Mouse (Mus musculus) heart, embryonic 12.5 days (tissue): Measurements from ENCODE around the gene Ubxn1. TPM values are rescaled to one million over a fixed set of nuclear protein-coding genes. Genes with fewer than 3 reads are reported as not detected.

ENCODE experiments used
- ATAC-seq: fragments of 200-750 bp; cut with Nextera tagmentation; 2 replicates; pipeline ENCODE4 v1.8.0; 2017; ENCODE audit warnings: moderate TSS enrichment, moderate library complexity; ENCODE audit not compliant: insufficient number of reproducible peaks, low FRiP score
- H3K27ac ChIP-seq: fragments of 300-500 bp; sonication (generic); 2 replicates; pipeline ENCODE4 v1.5.1; 2016; ENCODE audit warnings: mild to moderate bottlenecking, moderate library complexity; ENCODE audit not compliant: poor library complexity, severe bottlenecking
- H3K27me3 ChIP-seq: fragments of 300-500 bp; sonication (generic); replicated peaks from 2 replicates; pipeline ENCODE4 v1.6.1; 2016; ENCODE audit warnings: mild to moderate bottlenecking, moderate library complexity
- H3K36me3 ChIP-seq: fragments of 300-500 bp; sonication (generic); 2 replicates; pipeline ENCODE4 v1.6.1; 2016; ENCODE audit warnings: mild to moderate bottlenecking, moderate library complexity
- H3K4me1 ChIP-seq: fragments of 300-500 bp; sonication (generic); replicated peaks from 2 replicates; pipeline ENCODE4 v1.6.1; 2016; ENCODE audit warnings: mild to moderate bottlenecking
- H3K4me2 ChIP-seq: fragments of 300-500 bp; sonication (generic); 2 replicates; pipeline ENCODE4 v1.6.1; 2016; ENCODE audit warnings: mild to moderate bottlenecking, moderate library complexity
- H3K4me3 ChIP-seq: fragments of 300-500 bp; sonication (generic); 2 replicates; pipeline ENCODE4 v1.5.1; 2016; ENCODE audit warnings: mild to moderate bottlenecking
- H3K9ac ChIP-seq: fragments of 300-500 bp; sonication (generic); 2 replicates; pipeline ENCODE4 v1.6.1; 2016; ENCODE audit warnings: mild to moderate bottlenecking, moderate library complexity
- H3K9me3 ChIP-seq: fragments of 300-500 bp; sonication (generic); replicated peaks from 2 replicates; pipeline ENCODE4 v1.6.1; 2016; ENCODE audit warnings: mild to moderate bottlenecking, moderate library complexity
- WGBS: fragments of 180-500 bp; shearing (Covaris S2); methylation state at CpG from one replicate; pipeline ENCODE4 v1.1.7; 2016; 5-methylcytosine and 5-hydroxymethylcytosine counted together
- microRNA-seq: library from miRNA; unstranded; fragments of <30 nt; microRNA quantifications from one replicate; pipeline ENCODE4, GENCODE M21; 2017
- polyA plus RNA-seq: library from polyadenylated mRNA; unstranded; fragments of >200 nt; fragmentation: Nextera tagmentation; extraction: Ambion mirVana; gene quantifications from 2 replicates; pipeline ENCODE4 v1.2.1, GENCODE M21; 2016

Ubxn1 gene
- polyA plus RNA-seq, 1 experiment from 2014 or later, result 142 TPM

- Histone ChIP-seq H3K4me1 (peaks cover 17% of the 10 kb centered on the region), H3K27ac (no peak overlapping the region), H3K36me3 (peaks cover 66% of the 10 kb centered on the region), H3K4me2 (no peak overlapping the region), H3K4me3 (no peak overlapping the region), H3K9me3 (no peaks in the 10 kb centered on the region), H3K27me3 (no peaks in the 10 kb centered on the region), H3K9ac (no peak overlapping the region)
- 95% methylated on average over 5 of the region's 5 CpGs for WGBS
- ATAC-seq, result no peak
These were observed 32.1 kb downstream of the Ubxn1 start for GRCm38 (mm10) chr19:8903412-8903811.

- Histone ChIP-seq H3K9me3 (no peaks in the 10 kb centered on the region), H3K4me2 (no peak overlapping the region), H3K36me3 (peaks cover 95% of the 10 kb centered on the region), H3K9ac (no peak overlapping the region), H3K4me3 (no peak overlapping the region), H3K27me3 (no peaks in the 10 kb centered on the region), H3K27ac (no peak overlapping the region), H3K4me1 (no peaks in the 10 kb centered on the region)
- WGBS, result 84% methylated on average over 6 of the region's 6 CpGs
- no peak for ATAC-seq
These were observed 37.2 kb downstream of the Ubxn1 start for GRCm38 (mm10) chr19:8908531-8908930.

GRCm38 (mm10) chr19:8911810-8912209 is 40.5 kb downstream of the Ubxn1 start:
- H3K27ac ChIP-seq, result no peak overlapping the region
- H3K4me1 ChIP-seq, result no peaks in the 10 kb centered on the region
- H3K36me3 ChIP-seq, result peaks cover 100% of the 10 kb centered on the region
- H3K4me3 ChIP-seq, result no peak overlapping the region
- no peak overlapping the region for H3K9ac ChIP-seq
- 90% methylated on average over 5 of the region's 5 CpGs for WGBS
- ATAC-seq, result no peak
- no peaks in the 10 kb centered on the region for H3K9me3 ChIP-seq
- H3K4me2 ChIP-seq, result no peak overlapping the region
- H3K27me3 ChIP-seq, result no peaks in the 10 kb centered on the region

- Histone ChIP-seq H3K27ac (no peak overlapping the region), H3K4me2 (no peak overlapping the region), H3K27me3 (no peaks in the 10 kb centered on the region), H3K9me3 (no peaks in the 10 kb centered on the region), H3K36me3 (peaks cover 79% of the 10 kb centered on the region), H3K4me1 (no peaks in the 10 kb centered on the region), H3K9ac (no peak overlapping the region), H3K4me3 (no peak overlapping the region)
- no peak for ATAC-seq
- 93% methylated on average over 3 of the region's 3 CpGs for WGBS
These were observed 42.9 kb downstream of the Ubxn1 start for GRCm38 (mm10) chr19:8914212-8914611.

GRCm38 (mm10) chr19:8919000-8919399 is 47.7 kb downstream of the Ubxn1 start:
- Histone ChIP-seq H3K4me1 (peaks cover 15% of the 10 kb centered on the region), H3K27ac (no peak overlapping the region), H3K9ac (no peak overlapping the region), H3K27me3 (no peaks in the 10 kb centered on the region), H3K4me3 (no peak overlapping the region), H3K4me2 (no peak overlapping the region), H3K9me3 (no peaks in the 10 kb centered on the region), H3K36me3 (peaks cover 34% of the 10 kb centered on the region)
- WGBS, result 92% methylated on average over 3 of the region's 3 CpGs
- ATAC-seq, result no peak

- ATAC-seq, result no peak
- peak overlapping the region; percentile 83 for H3K4me2 ChIP-seq
- H3K27me3 ChIP-seq, result no peaks in the 10 kb centered on the region
These were observed 48.4 kb downstream of the Ubxn1 start for GRCm38 (mm10) chr19:8919684-8920072.

GRCm38 (mm10) chr19:8920073-8920736 is 48.9 kb downstream of the Ubxn1 start, which contains the start of gene B3gat3:
Gene B3gat3, plus strand, starts transcription at chr19:8920374.
- H3K36me3 ChIP-seq, result peaks cover 27% of the 10 kb centered on the region
- peak; percentile 98 for ATAC-seq
- peak within 1 kb of the TSS; percentile 86 for H3K27ac ChIP-seq
- peak within 1 kb of the TSS; percentile 83 for H3K4me2 ChIP-seq
- peak within 1 kb of the TSS; percentile 86 for H3K4me3 ChIP-seq
- H3K27me3 ChIP-seq, result no peaks in the 10 kb centered on the region
- H3K9ac ChIP-seq, result peak within 1 kb of the TSS; percentile 88
- H3K9me3 ChIP-seq, result no peaks in the 10 kb centered on the region
- H3K4me1 ChIP-seq, result peaks cover 15% of the 10 kb centered on the region
- 2% methylated on average over 50 of the region's 50 CpGs for WGBS

More at GRCm38 (mm10) chr19:8919684-8920072, 48.4 kb downstream of the Ubxn1 start:
- Histone ChIP-seq H3K36me3 (peaks cover 31% of the 10 kb centered on the region), H3K9me3 (no peaks in the 10 kb centered on the region), H3K9ac (no peak overlapping the region), H3K4me3 (peak overlapping the region; percentile 86), H3K27ac (peak overlapping the region; percentile 86), H3K4me1 (peaks cover 15% of the 10 kb centered on the region)
- WGBS, result 64% methylated on average over 6 of the region's 6 CpGs

GRCm38 (mm10) chr19:8920836-8921291 is 49.6 kb downstream of the Ubxn1 start:
- no peak for ATAC-seq

GRCm38 (mm10) chr19:8921741-8922140 is 50.4 kb downstream of the Ubxn1 start:
- peaks cover 15% of the 10 kb centered on the region for H3K4me1 ChIP-seq
- no peak overlapping the region; the same call in 1 of the 2 replicates for H3K4me3 ChIP-seq
- peaks cover 27% of the 10 kb centered on the region for H3K36me3 ChIP-seq
- H3K27ac ChIP-seq, result no peak overlapping the region
- 0 out of 2 replicates have a peak overlapping the region, but pooled peaks have one; percentile 25 for H3K9ac ChIP-seq
- H3K9me3 ChIP-seq, result no peaks in the 10 kb centered on the region
- no peak for ATAC-seq
- H3K27me3 ChIP-seq, result no peaks in the 10 kb centered on the region
- WGBS, result 78% methylated on average over 9 of the region's 9 CpGs
- peak overlapping the region; percentile 83 for H3K4me2 ChIP-seq

More at GRCm38 (mm10) chr19:8920836-8921291, 49.6 kb downstream of the Ubxn1 start:
- 1% methylated on average over 6 of the region's 6 CpGs for WGBS
- peak overlapping the region; percentile 86 for H3K27ac ChIP-seq
- peak overlapping the region; percentile 86 for H3K4me3 ChIP-seq
- peaks cover 15% of the 10 kb centered on the region for H3K4me1 ChIP-seq
- H3K9ac ChIP-seq, result peak overlapping the region; percentile 88
- peaks cover 27% of the 10 kb centered on the region for H3K36me3 ChIP-seq
- H3K4me2 ChIP-seq, result peak overlapping the region; percentile 83
- H3K9me3 ChIP-seq, result no peaks in the 10 kb centered on the region
- H3K27me3 ChIP-seq, result no peaks in the 10 kb centered on the region

Small RNA genes lying within 50 kb of the gene (microRNA-seq; reads per million reads assigned to microRNA genes)
- gene Mir5136, result not detected

Other genes with a start within 250 kb of the Ubxn1 start
- gene Chrm1, start 207.7 kb upstream of the Ubxn1 start, polyA plus RNA-seq, result 0.05 TPM in 1 of 2 replicates, not detected in the other
- gene Slc3a2, start 148.1 kb upstream of the Ubxn1 start, polyA plus RNA-seq, result 87.6 and 88.9 TPM in 2 replicates
- gene Wdr74, start 135.7 kb upstream of the Ubxn1 start, polyA plus RNA-seq, result 48.9 and 52.9 TPM in 2 replicates
- gene 1700092M07Rik, start 130.8 kb upstream of the Ubxn1 start, polyA plus RNA-seq, result 1.8 and 2.8 TPM in 2 replicates
- 86.1 and 88.1 TPM in 2 replicates for gene Stx5a, start 130.1 kb upstream of the Ubxn1 start, polyA plus RNA-seq
- gene Nxf1, start 114.4 kb upstream of the Ubxn1 start, polyA plus RNA-seq, result 135 and 149 TPM in 2 replicates
- gene Tmem223, start 100.5 kb upstream of the Ubxn1 start, polyA plus RNA-seq, result 145 and 146 TPM in 2 replicates
- gene Tmem179b, start 97.0 kb upstream of the Ubxn1 start, polyA plus RNA-seq, result 49.7 and 51.9 TPM in 2 replicates
- 22.5 and 23.3 TPM in 2 replicates for gene Taf6l, start 85.1 kb upstream of the Ubxn1 start, polyA plus RNA-seq
- 137 and 145 TPM in 2 replicates for gene Polr2g, start 72.9 kb upstream of the Ubxn1 start, polyA plus RNA-seq
- gene Zbtb3, start 68.9 kb upstream of the Ubxn1 start, polyA plus RNA-seq, result 3.8 and 4.1 TPM in 2 replicates
- gene Ttc9c, start 52.2 kb upstream of the Ubxn1 start, polyA plus RNA-seq, result 36.3 and 37.0 TPM in 2 replicates
- gene Hnrnpul2, start 51.5 kb upstream of the Ubxn1 start, polyA plus RNA-seq, result 3.8 TPM in 2 replicates
- not detected in 2 replicates for gene AC129217.1, start 41.7 kb upstream of the Ubxn1 start, polyA plus RNA-seq
- gene Bscl2, start 34.0 kb upstream of the Ubxn1 start, polyA plus RNA-seq, result 41.0 and 41.1 TPM in 2 replicates
- gene Gng3, start 32.3 kb upstream of the Ubxn1 start, polyA plus RNA-seq, result 2.5 and 2.9 TPM in 2 replicates
- gene Lrrn4cl, start 20.7 kb upstream of the Ubxn1 start, polyA plus RNA-seq, result 0.77 and 0.78 TPM in 2 replicates
- 52.7 and 60.6 TPM in 2 replicates for gene Uqcc3, start 9.4 kb downstream of the Ubxn1 start, polyA plus RNA-seq
- gene Lbhd1, start 12.2 kb downstream of the Ubxn1 start, polyA plus RNA-seq, result 61.5 and 66.4 TPM in 2 replicates
- gene Gm49403, start 12.4 kb downstream of the Ubxn1 start, polyA plus RNA-seq, result not detected in 2 replicates
- 64.2 and 64.5 TPM in 2 replicates for gene 1810009A15Rik, start 17.4 kb downstream of the Ubxn1 start, polyA plus RNA-seq
- gene Gm49416, start 17.4 kb downstream of the Ubxn1 start, polyA plus RNA-seq, result not detected in 2 replicates
- 28.9 and 30.1 TPM in 2 replicates for gene Ints5, start 21.5 kb downstream of the Ubxn1 start, polyA plus RNA-seq
- gene Ganab, start 26.6 kb downstream of the Ubxn1 start, polyA plus RNA-seq, result 78.7 and 83.6 TPM in 2 replicates
- 46.6 and 46.8 TPM in 2 replicates for gene B3gat3, start 48.9 kb downstream of the Ubxn1 start, polyA plus RNA-seq
- gene Rom1, start 57.9 kb downstream of the Ubxn1 start, polyA plus RNA-seq, result 2.4 and 2.5 TPM in 2 replicates
- 13.3 and 13.5 TPM in 2 replicates for gene Eml3, start 58.1 kb downstream of the Ubxn1 start, polyA plus RNA-seq
- gene Mta2, start 70.4 kb downstream of the Ubxn1 start, polyA plus RNA-seq, result 106 and 115 TPM in 2 replicates
- gene Tut1, start 82.4 kb downstream of the Ubxn1 start, polyA plus RNA-seq, result 17.1 and 19.4 TPM in 2 replicates
- 281 and 282 TPM in 2 replicates for gene Eef1g, start 95.5 kb downstream of the Ubxn1 start, polyA plus RNA-seq
- 26.0 and 27.1 TPM in 2 replicates for gene Ahnak, start 117.8 kb downstream of the Ubxn1 start, polyA plus RNA-seq
- gene Scgb1a1, start 216.5 kb downstream of the Ubxn1 start, polyA plus RNA-seq, result not detected in 2 replicates